Mouse (Mus musculus) Muller cell, postnatal 12 days (primary cell): ENCODE data around the gene Birc3.
"Not testable (repeated sequence)": the region's sequence is repeated elsewhere in the genome, so short reads cannot be mapped to it uniquely, and the experiment has no call there.

ENCODE experiments used
- DNase-seq: peaks from one replicate; pipeline ENCODE4 v3.0.0-alpha.2; 2015; ENCODE audit errors: inconsistent ontology term

The Birc3 gene

DNA sequence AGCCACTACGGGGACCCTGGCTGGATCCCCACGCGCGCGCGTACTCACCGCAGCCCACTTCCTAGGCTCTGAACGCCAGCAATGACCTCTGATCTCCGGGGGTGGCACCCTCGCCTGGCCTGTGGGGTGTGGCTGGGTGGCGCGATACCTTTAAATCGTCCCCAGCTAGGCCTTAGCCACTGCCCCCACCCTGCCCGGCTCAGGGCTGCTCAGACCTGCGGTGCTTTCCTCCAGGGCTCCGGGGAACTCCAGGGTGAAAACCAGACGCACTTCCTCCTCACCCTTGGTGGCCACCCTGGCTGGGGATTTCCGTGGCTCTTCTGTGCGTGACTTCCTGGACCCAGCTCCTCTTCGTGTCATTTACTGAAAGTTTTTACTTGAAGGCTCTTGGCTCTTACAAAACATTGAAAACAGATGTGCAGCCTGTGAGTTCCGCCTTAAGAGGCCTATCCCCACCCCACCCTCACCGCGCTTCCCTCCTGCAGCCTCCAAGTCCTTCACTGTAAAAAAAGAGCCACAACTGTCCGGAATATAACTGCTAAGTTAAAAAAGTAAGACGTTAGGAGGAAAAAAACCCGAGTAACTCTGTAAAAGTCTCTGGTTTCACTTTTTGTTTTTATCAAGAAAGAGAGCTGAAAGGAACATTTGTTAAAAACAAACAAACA lies at the start of gene Birc3:
Birc3 (minus strand) TSS at position 412 of the 665 bp plus-strand sequence.
- peak; percentile 70 for DNase-seq

DNA sequence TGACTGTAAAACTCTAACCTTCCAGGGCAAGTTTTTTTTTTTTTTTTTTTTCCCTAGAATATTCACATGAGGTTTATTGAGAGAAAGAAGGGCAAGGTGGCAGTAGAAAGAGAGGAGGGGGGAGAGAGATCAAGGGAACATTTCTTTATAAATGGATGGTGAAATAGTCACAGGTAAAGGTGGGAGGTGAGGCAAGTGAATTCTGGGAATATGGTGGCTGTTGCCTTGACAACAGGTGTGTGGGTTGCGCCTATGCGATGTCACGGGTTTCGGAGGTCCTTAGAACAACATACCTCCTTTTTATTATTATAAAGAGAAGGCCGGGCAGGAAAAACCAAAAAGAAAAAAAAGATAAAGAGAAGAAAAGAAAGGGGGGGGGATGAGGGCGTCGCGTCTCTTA lies 41.9 kb upstream of the Birc3 start:
- DNase-seq: no peak

DNA sequence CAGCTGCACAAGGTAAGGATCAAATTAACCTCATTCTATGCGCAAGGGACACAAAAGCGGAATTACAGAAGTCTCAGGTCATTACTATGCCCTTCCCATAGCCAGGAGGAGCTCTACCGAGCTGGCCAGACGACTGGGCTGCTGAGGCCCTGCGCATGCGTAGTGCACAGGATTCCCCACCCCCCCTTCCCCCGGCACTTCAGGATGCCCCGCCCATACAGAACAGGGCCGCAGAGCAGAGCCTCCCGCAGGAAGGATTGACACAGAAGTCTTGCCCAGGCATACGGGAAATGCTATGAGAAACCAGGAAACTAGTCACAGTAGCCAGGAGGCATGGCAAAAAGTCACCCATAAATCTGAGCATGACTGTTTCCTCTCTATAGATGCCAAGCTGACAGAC lies 41.5 kb upstream of the Birc3 start:
- DNase-seq: peak; percentile 88

DNA sequence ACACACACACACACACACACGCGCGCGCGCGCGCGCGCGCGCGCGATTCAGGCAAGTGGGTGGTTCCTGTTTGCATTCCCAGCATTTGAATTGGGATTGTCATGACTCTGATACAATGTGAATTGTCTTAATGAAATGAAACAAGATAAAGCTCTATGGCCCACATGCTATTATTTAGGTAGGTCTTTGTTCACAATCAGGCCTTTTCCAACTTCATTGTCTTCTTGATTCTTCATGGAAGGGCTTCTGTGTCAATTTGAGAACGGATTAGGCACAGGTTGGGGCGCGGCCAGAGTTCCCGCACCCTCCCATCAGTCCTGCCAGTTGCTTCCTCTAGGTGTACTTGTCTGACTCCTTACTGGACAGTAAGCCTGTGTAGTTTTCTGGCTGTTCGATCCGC lies 41.0 kb upstream of the Birc3 start:
- peak; percentile 33 for DNase-seq

DNA sequence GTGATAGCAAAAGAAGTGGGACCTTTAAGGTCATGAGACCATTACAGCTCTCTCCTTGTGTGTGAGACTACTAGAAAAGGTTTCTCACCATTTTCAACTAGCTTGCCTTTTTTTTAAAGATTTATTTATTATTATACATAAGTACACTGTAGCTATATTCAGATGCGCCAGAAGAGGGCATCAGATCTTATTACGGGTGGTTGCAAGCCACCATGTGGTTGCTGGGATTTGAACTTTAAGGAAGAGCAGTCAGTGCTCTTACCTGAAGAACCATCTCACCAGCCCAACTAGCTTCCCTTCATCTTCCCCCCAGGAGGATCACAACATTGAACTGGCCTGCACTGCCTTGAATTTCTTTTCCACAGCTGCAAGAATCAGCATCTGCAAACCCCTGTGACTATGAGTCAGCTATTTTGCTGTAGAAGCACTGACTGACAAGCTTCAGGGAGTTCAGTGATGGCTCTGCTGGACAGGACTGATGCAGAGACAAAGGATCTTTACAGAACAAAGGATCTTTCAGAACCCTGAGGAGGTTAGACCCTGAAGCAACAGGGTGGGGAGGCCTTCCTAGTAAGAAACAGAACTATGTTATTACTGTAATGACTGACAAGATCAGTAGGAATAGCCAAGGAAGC lies 34.5 kb upstream of the Birc3 start:
- no peak for DNase-seq

DNA sequence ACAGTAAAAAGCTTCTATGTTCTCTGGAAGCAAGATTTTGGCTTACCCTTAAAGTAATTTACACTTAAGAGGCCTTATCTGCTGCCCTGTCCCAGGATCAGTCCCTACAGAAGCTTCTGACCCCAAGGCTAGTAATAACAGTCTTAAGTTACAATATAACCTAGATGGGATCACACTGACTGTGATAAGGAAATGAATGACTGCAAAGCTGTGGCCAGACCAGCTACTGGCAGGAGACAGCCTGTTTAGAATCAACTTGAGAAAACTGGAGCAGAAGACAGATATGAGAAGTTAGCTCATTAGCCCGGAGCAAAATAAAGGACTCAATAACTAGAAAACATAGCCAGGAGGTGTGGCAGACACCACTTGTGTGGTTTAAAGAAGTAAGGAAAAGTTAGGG lies 33.6 kb upstream of the Birc3 start:
- DNase-seq: no peak

DNA sequence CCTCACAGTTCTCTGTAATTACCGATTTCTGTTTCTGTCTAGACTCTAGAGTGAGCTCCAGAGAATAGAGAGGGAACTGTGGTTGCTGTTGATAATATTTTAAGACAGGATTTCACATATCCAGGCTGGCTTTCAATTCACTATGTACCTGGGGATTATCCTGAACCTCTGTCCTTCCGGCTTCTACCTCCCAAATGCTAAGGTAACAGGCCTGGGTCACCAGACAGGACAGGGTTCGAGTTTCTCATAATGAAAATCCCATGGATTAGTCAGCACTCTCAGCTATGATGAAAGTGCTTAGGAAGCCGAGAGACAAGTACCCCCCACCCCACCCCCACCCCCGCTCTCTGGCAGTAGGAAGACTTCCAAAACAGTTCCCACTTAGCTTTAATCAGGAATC lies 30.8 kb upstream of the Birc3 start:
- no peak for DNase-seq

DNA sequence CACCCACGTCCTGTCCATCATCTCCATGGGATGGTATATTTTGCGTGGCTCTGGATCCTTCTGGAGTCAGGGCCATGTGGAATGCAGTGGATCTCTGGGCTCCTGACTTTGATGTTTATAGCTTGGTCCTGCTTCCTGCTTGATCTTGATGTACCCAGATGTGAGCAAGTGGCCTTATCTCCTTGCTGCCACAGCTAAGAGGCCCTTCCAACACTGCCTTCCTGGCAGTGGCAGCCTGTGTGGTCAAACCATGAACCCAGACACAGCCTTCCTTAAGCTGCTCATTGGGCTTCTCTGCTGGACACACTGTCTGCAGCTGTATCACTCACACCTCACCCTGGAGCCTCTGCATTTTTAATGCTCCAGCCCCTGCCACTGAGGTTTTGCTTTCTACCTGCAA lies 30.3 kb upstream of the Birc3 start:
- no peak for DNase-seq

DNA sequence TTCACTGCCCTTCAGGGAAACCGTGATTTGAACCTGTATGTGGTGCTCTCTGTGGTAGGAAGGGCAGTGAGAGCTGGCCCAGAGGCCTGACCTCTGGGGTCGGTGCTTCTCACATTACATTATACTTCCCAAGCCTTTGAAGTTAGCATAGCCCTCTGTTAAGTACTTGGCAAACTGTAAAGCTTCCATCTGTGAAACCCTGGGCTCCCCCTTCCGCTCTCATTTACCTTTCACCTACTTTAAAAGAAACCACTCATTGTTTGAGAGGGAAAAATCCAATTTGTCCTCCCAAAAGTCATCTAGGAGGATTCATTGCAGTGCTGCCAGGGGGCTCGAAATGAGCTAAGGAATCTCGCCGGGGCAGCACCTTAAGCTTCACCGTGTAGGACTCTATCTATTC lies 29.3 kb upstream of the Birc3 start:
- no peak for DNase-seq

DNA sequence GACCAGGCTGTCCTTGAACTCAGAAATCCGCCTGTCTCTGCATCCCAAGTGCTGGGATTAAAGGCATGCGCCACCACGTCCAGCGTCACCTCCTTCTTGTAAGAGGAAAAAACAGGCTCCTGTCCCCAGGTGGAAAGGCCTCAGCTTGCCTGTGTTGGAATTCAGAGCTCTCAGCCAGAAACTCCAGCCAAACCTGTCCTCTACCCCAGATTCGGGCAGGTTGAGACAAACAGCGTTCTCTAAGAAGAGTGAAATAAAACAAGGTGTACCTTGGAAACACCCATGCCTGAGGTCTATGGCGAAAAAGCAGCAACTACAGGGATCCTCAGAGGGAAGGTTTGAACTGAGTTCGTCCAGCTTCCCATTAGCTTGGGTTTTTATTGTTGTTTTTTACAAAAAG lies 28.0 kb upstream of the Birc3 start:
- DNase-seq: no peak

DNA sequence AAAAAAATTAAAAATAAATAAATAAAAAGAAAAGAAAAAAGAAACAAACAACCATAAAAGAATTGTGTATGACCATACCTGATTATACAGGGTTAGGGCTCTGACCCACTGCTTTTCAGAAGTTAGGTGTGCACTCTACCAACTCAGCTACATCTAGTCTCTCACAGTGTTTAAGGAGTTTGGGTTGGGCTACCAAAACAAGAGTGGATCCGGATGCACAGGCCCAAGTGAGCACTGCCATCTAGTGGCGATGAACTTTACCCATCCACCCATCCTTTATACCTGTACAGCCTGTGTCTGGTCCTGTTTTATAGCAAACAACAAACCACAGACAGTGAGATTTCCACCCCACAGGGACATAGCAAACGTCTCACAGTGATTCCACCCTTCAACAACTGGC lies 24.5 kb upstream of the Birc3 start:
- peak; percentile 43 for DNase-seq

DNA sequence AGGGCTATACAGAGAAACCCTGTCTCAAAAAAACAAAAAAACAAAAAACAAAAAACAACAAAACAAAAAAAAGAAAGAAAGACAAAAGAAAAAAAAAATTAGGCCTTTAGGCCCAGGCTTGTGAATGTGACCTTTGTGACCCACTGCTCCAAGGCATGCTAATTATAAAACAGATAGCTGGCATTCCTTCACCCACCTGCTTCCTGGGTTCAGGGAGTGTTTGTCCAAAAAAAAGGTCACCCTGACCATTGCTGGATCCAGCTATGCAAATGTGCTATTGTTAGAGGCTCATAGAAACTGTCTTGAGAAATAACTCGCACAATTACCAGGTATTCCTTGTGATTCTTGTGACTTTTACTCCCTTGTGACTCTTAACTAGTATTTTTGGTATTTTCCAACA lies 18.8 kb upstream of the Birc3 start:
- DNase-seq: not testable (repeated sequence)

DNA sequence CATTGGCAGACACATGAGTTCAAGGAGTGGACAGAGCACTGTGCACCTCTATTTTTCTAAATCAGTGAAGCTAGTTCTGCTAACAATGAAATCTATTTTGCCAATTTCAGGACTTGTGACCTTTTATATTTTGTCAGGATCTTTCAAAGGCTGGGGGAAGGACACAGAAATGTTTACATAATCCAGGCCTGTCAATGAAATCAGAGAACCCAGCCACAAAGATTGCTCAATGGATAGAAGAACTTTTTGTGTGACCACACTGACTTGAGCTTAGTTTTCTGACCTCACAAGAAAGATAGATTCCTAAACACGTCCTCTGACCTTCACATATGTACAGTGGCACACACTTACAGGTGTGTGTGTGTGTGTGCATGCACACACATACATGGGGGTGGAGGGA lies 18.2 kb upstream of the Birc3 start:
- DNase-seq: no peak

DNA sequence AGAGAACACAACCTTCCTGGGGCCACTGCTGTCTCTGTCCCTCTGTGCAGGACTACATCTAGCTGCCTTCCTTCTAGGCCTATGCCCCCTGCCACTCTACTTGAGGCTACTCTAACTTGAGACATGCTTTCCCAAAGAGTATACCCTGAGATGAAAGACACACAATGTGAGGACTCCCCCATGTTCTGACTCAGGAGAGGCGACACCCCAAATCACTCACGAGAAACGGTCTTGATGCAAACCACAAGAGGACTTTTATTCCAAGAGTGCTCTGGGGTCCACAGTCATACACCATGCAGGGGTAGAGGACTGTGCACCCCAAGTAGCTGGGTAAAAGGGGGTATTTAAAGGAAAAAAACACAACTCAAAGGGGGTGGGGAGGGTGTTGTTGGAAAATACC lies 11.4 kb upstream of the Birc3 start:
- DNase-seq: no peak

DNA sequence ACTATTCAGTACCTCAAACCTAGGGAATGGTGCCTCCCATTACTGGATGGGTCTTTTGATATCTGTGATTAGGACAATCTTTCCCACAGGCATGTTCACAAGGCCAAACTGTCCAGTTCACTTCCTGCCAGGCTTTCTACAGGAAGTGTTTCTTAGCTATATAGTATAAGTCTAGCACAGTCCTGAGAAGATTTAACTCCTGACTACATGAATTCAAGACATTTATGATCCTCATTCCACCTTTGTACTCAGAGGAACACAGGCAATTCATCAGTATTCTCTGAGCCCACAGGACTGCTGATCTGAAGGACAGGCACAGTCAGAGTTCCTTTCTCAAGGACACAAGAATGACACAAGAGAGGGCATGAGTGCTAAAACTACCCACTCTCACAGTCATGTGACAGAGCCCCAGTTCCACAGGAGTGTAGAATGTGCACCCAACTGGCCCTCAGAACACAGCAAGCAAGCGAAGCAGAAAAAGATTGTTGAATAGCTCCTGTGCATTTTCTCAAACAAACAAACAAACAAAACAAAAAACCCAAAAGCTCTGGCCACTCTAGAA lies 9.4 kb upstream of the Birc3 start:
- no peak for DNase-seq

DNA sequence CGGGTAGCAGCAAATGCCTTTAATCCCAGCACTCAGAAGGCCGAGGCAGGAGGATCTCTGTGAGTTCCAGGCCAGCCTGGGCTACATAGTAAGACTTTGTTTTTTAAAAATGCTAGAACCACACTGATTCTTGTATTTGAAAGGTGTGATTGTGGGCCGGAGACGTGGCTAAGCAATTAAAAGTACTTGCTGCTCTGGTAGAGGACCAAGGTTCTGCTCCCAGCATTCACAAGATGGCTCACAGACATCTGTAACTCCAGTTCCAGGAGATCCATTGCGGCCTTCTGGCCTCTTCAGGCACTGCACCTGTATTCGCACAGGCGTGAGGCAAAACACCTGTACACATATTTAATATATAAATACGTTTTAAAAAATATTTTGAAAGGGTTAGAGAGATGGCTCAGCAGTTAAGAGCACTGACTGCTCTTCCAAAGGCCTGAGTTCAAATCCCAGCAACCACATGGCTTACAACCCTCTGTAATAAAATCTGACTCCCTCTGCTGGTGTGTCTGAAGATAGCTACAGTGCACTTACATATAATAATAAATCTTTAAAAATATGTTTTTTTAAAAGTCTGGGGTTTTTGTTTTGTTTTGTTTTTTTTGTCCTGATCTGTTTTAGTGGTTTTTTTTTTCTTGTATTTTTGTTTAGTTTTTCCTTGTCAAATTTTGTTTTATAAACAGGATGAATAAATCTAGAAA lies 675 bp upstream of the Birc3 start:
- DNase-seq: no peak

DNA sequence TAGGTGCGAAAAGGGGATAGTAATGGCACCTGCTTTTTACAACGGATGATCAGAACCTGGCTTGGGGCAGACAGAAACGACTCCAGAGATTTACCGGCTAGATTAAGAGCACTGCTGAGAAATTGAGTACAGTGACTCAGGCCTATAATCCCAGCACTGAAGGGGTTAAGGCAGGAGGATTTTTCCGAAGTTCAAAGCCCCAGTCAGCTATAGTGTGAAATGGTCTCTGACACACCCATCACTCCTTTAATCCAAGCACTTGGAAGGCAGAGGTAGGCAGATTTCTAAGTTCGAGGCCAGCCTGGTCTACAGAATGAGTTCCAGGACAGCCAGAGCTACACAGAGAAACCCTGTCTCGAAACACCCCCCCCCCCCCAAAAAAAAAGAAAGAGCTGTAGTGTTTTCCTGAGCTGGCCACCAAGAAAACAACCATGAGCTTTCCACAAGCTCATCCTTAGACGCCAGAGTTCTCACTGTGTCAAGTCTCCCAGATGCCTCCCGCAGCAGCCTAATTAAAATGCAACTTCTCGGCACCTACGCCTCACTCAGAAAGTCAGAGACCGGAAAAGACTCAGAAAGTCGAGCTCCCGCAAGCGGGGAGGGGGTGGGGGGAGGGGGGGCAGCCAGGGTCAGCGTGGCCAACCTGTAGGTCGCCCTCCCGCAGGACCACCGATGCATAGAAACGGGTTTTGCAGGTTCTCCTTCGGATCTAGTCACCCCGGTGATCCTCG lies 777 bp downstream of the Birc3 start:
- DNase-seq: no peak

DNA sequence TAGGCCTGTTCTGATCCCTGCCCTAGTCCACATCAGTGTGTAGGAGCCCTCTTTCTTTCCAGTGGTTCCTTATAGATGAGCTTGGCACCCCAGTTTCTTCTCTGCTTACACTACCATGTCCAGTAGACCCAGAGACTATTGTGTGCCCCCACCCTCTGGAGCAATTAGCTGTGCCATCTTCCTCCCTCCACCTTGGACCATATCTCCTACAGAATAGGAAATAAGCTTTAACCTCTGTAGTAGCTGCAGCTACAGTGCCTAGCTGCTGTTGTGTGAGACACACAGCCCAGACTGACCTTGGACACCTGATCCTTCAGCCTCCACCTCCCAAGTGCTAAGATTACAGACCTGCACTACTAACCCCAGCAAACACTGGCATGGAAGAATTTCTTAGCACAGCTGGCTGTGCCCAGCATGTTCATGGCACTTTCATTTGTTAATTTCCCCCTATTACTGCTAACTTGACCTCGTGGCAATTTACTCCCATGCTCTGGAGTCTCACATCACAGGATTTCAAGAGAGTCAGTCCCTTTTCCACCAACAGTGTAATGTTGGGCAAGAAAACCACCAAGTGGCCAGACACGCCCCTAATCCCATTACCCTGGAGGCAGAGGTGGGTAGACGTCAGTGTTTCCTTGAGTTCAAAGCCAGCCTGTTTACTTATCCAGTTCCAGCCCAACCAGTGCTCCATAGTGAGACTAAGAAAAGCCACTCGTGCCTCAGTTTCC lies 1.5 kb downstream of the Birc3 start:
- DNase-seq: no peak

DNA sequence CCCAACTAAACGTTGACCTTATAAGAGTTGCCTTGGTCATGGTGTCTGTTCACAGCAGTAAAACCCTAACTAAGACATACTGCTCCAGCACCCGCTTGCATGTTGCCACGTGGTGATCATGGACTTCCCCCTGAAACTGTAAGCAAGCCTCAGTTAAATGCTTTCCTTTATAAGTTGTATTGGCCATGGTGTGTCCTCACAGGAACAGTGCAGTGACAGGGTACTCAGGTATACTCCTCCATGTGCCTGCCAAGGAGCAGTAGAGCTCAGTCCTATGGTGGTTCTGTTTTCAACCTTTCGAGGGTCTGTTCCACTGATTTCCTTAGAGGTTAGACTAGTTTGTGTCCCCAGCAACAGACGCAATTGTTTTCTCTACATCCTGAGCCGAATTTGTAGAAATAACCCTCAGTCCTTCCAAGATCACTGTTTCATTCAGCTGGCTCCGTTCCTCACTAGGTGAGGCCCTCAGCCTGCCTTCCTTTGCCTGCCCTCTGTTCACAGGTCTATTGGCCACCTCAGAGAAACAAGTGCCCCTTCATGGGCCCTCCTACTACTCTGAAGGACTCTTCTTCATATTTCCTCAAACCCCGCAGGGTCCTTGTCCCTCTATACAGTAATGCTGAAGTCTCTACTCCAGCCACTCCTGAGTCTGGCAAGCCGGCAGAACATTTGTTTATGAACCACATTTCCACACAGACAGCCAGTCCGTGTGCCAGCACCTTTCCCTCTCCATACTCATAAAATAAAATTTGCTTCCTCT lies 2.2 kb downstream of the Birc3 start:
- DNase-seq: no peak

DNA sequence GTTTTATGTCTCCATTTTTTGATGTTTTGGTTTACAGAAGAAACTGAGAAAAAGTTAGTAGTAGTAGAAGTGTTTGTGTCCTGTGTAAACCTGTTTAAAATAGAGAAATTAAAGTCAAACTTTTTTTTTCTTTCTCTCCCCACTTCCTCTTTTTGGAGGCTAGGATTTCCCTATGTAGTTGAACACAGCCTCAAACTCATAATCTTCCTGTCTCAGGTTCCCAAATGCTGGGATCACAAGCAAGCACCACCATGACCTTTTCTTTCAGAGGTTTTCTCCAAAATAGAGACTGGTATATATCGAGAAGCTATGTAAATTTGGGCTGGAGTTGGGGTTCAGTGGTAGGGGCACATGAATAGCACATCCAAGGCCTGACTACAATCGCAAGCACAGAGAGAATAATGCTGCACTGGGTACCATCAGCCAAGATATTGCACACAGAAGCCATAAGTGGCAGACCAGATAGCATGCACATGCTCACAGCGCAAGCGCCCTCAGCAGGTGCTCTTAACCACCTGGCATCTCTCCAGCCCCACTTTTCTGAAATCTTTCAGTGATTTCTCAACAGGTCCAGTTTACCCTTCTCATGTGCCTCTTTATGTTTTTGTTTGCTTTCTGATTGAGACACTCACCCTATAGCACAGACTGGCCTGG lies 4.0 kb downstream of the Birc3 start:
- DNase-seq: no peak
